Comparison of ENCODE assay signal across 15 mouse cellular contexts in genomic region chr19:11375273-11375672, GRCm38 (mm10).
"Had no signal": no experiment of that assay in that cellular context is flagged by ENCODE, and none has a peak within 500 bp of the region (broad histone marks: within the 10 kb centered on the region; RNA-seq: fewer than 3 reads in every experiment).

Gene Ms4a4a, plus strand, starts transcription at chr19:11375523.

- H3K4me3 ChIP-seq: layer of hippocampus, adult 2 months; limb, embryonic 13.5 days; liver, embryonic 12.5 days; lung, embryonic 15.5 days; midbrain, embryonic 15.5 days; neural tube, embryonic 13.5 days had no signal

- ATAC-seq: liver, embryonic 12.5 days; midbrain, embryonic 15.5 days had no signal

- H3K9me3 ChIP-seq: limb, embryonic 13.5 days; liver, embryonic 12.5 days; lung, embryonic 15.5 days; midbrain, embryonic 15.5 days; neural tube, embryonic 13.5 days had no signal

- H3K4me2 ChIP-seq: limb, embryonic 13.5 days; liver, embryonic 12.5 days; lung, embryonic 15.5 days; midbrain, embryonic 11.5 days; midbrain, embryonic 15.5 days; neural tube, embryonic 13.5 days had no signal

- H3K27ac ChIP-seq: layer of hippocampus, adult 2 months; limb, embryonic 13.5 days; liver, embryonic 12.5 days; lung, embryonic 15.5 days; midbrain, embryonic 15.5 days; neural tube, embryonic 13.5 days had no signal

- H3K27me3 ChIP-seq: limb, embryonic 13.5 days; liver, embryonic 12.5 days; lung, embryonic 15.5 days; midbrain, embryonic 15.5 days; neural tube, embryonic 13.5 days had no signal

- H3K36me3 ChIP-seq: limb, embryonic 13.5 days; liver, embryonic 12.5 days; lung, embryonic 15.5 days; midbrain, embryonic 15.5 days; neural tube, embryonic 13.5 days had no signal

- H3K9ac ChIP-seq: limb, embryonic 13.5 days; liver, embryonic 12.5 days; lung, embryonic 15.5 days; midbrain, embryonic 15.5 days; neural tube, embryonic 13.5 days had no signal

- DNase-seq: kidney, adult 11 months; kidney, adult 9 months; kidney, postnatal 10 days; kidney, postnatal 4 days; retina, postnatal 1 day; right cerebral cortex, postnatal 4 days; spleen, adult 18-20 months; thymus, postnatal 36 days had no signal

- H3K4me1 ChIP-seq: limb, embryonic 13.5 days; liver, embryonic 12.5 days; lung, embryonic 15.5 days; midbrain, embryonic 15.5 days; neural tube, embryonic 13.5 days had no signal
